Mouse (Mus musculus) heart, adult 2 months (tissue): Measurements from ENCODE around the gene Dbh.

Experiments
- CTCF ChIP-seq: fragments of 200-600 bp; IDR thresholded peaks from 2 replicates; pipeline ENCODE4 v1.8.1; 2022; ENCODE audit warnings: antibody characterized with exemption, mild to moderate bottlenecking, moderate library complexity
- EP300 ChIP-seq: fragments of 200-500 bp; IDR thresholded peaks from 2 replicates; pipeline ENCODE4 v1.6.1; 2011; ENCODE audit warnings: low read depth, low read length, control low read depth; ENCODE audit not compliant: insufficient read depth
- POLR2A ChIP-seq: fragments of 200-500 bp; IDR thresholded peaks from 2 replicates; pipeline ENCODE4 v1.6.1; 2011; ENCODE audit warnings: mild to moderate bottlenecking, low read depth, low read length, control low read depth; ENCODE audit not compliant: insufficient read depth

DNA sequence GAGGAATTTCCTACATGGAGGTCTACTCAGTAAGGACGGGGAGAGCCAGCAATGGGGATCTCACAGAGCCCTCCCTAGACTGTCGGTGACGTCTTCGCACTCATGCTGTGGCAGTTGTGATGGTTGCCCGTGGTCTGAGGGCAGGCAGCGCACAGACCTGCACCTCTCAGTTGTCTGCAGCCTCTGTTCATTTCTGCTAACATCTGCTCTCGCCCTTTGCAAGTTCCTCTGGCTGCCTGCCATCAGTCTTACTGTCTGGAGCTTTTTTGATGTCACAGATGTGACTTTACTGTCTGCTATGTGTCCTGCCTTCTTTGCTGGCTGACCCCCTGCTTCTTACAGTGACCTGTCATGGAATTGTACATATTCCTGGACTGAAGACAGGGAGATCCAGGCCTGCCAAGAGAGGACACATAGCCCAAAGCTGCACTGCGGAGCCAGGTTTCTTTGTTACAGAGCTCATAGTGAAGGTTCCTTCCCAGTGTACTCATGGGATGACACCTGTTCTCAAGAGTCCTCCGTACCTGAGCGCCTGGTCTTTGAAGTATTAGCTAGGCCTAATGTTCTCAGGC, 10.7 kb downstream of the Dbh start:
- no peak for TF ChIP-seq CTCF
- no peak for TF ChIP-seq EP300
- no peak for TF ChIP-seq POLR2A
